14 mouse cellular contexts compared by ENCODE assay signal in genomic region chr11:75592612-75593011, GRCm38 (mm10). TPM values are rescaled to one million over a fixed set of nuclear protein-coding genes. Genes with fewer than 3 reads are reported as not detected.
DNase-seq lines count a peak whose midpoint lies in the region; ATAC-seq and TF ChIP-seq lines count a peak whose summit lies in the region.
"Had no signal": no experiment of that assay in that cellular context is flagged by ENCODE, and none has a peak within 500 bp of the region (broad histone marks: within the 10 kb centered on the region; RNA-seq: fewer than 3 reads in every experiment).

No protein-coding gene starts in this region.

- DNase-seq in gastrocnemius, adult 2 months, result peak; percentile 54
- no peak for DNase-seq in gastrocnemius, adult 18-20 months (ENCODE audit: low spot score)
- DNase-seq in 3134 (ENCODE audit: extremely low read depth, insufficient read length, low spot score), result peak; percentile 54
- no peak for DNase-seq in liver, postnatal 0 days
- no peak for DNase-seq in forebrain, embryonic 11.5 days (ENCODE audit: low spot score)
- DNase-seq in cerebellum, adult 11 months, result no peak
- no peak for DNase-seq in frontal cortex, adult 2 months (ENCODE audit: extremely low spot score in 1 of 2, low spot score in 1 of 2)
- DNase-seq: cerebellum, adult 9-11 months; heart, postnatal 10 days; kidney, adult 11 months; layer of hippocampus, postnatal 36 days; right cerebral cortex, postnatal 14 days had no signal

- no peak for ATAC-seq in liver, postnatal 0 days
- ATAC-seq in forebrain, embryonic 11.5 days (replicated peaks; ENCODE audit: low FRiP score), result no peak
- ATAC-seq: CD4-positive, CD25-positive, alpha-beta regulatory T cell, adult 4 months had no signal

- intact Hi-C loops in gastrocnemius, adult 2 months (cut with DNase I), result no loop called here

- WGBS in liver, postnatal 0 days (ENCODE audit: insufficient replicate concordance), result 50% methylated on average over 5 of the region's 5 CpGs
- 88% methylated on average over 5 of the region's 5 CpGs for WGBS in forebrain, embryonic 11.5 days

- TF ChIP-seq CTCF in gastrocnemius, adult 2 months (IDR thresholded peaks at IDR 0.05), result no peak
- TF ChIP-seq CTCF in bone marrow macrophage, adult 2 months (IDR thresholded peaks at IDR 0.05; ENCODE audit: low read depth, low read length), result no peak
- TF ChIP-seq CTCF in liver, postnatal 0 days (IDR thresholded peaks at IDR 0.05; ENCODE audit: low read depth), result no peak

- peak overlapping the region; percentile 44 for H3K27ac ChIP-seq in gastrocnemius, adult 2 months
- peak overlapping the region; percentile 86 for H3K27ac ChIP-seq in bone marrow macrophage, adult 2 months (ENCODE audit: insufficient read depth, low read depth, low read length)
- H3K27ac ChIP-seq in liver, postnatal 0 days (ENCODE audit: low read depth), result peak overlapping the region; percentile 36
- no peak overlapping the region for H3K27ac ChIP-seq in forebrain, embryonic 11.5 days (ENCODE audit: low read depth, low read length)

- H3K4me1 ChIP-seq in bone marrow macrophage, adult 2 months (ENCODE audit: control insufficient read depth, insufficient read depth, low read length), result peaks cover 73% of the 10 kb centered on the region
- peaks cover 42% of the 10 kb centered on the region for H3K4me1 ChIP-seq in liver, postnatal 0 days (ENCODE audit: insufficient read depth)
- H3K4me1 ChIP-seq in forebrain, embryonic 11.5 days (replicated peaks; ENCODE audit: control insufficient read depth, insufficient read depth, low read length), result peaks cover 3% of the 10 kb centered on the region; the same call in 1 of the 2 replicates

- TF ChIP-seq EP300 in liver, postnatal 0 days (IDR thresholded peaks at IDR 0.05; ENCODE audit: low read depth), result no peak

- no peak for TF ChIP-seq POLR2A in bone marrow macrophage, adult 2 months (IDR thresholded peaks at IDR 0.05; ENCODE audit: borderline replicate concordance, low read depth, low read length)

- H3K9ac ChIP-seq in liver, postnatal 0 days (replicated peaks), result no peak overlapping the region
- H3K9ac ChIP-seq in forebrain, embryonic 11.5 days (ENCODE audit: low read length), result no peak overlapping the region

- no peak overlapping the region; the same call in 1 of the 2 replicates for H3K4me2 ChIP-seq in liver, postnatal 0 days (ENCODE audit: low read depth, low read length)
- H3K4me2 ChIP-seq in forebrain, embryonic 11.5 days (ENCODE audit: low read depth, low read length, severe bottlenecking), result no peak overlapping the region

- peaks cover 16% of the 10 kb centered on the region for H3K36me3 ChIP-seq in liver, postnatal 0 days (replicated peaks; ENCODE audit: insufficient read depth, low read length)
- H3K36me3 ChIP-seq in forebrain, embryonic 11.5 days (ENCODE audit: control insufficient read depth, insufficient read depth, low read length), result no peaks in the 10 kb centered on the region; the same call in none of the 2 replicates

- H3K27me3 ChIP-seq in liver, postnatal 0 days (ENCODE audit: insufficient read depth, low read length), result no peaks in the 10 kb centered on the region
- H3K27me3 ChIP-seq in forebrain, embryonic 11.5 days (ENCODE audit: control insufficient read depth, insufficient read depth, low read length), result no peaks in the 10 kb centered on the region

- no peak overlapping the region for H3K4me3 ChIP-seq in gastrocnemius, adult 2 months
- H3K4me3 ChIP-seq in bone marrow macrophage, adult 2 months (ENCODE audit: insufficient read depth, low read length), result peak overlapping the region; percentile 35; the same call in 1 of the 2 replicates
- no peak overlapping the region for H3K4me3 ChIP-seq in liver, postnatal 0 days (ENCODE audit: low read depth, low read length)
- H3K4me3 ChIP-seq in forebrain, embryonic 11.5 days (ENCODE audit: low read depth, low read length), result no peak overlapping the region

- no peaks in the 10 kb centered on the region for H3K9me3 ChIP-seq in liver, postnatal 0 days (ENCODE audit: low read length)
- H3K9me3 ChIP-seq in forebrain, embryonic 11.5 days (ENCODE audit: control insufficient read depth, low read length), result no peaks in the 10 kb centered on the region

RNA-seq across cellular contexts. Expression of gene Pitpna, which starts 4.7 kb away (rescaled TPM):
- total RNA-seq in gastrocnemius, adult 2 months (2021), result 100 to 1,000 TPM; 151 to 206 TPM
- total RNA-seq in gastrocnemius, adult 18-20 months (2021), result 100 to 1,000 TPM; 168 to 172 TPM
- polyA plus RNA-seq in bone marrow macrophage, adult 2 months (2012; ENCODE audit: insufficient read depth, insufficient read length, missing spikeins), result 512 TPM in 2 replicates
- 30.1 and 36.7 TPM in 2 replicates for polyA plus RNA-seq in liver, postnatal 0 days (2015; fragmentation: Nextera tagmentation; extraction: Ambion mirVana)
- polyA plus RNA-seq in forebrain, embryonic 11.5 days (2014; fragmentation: Nextera tagmentation; extraction: Ambion mirVana), result 79.5 and 88.5 TPM in 2 replicates
- polyA plus RNA-seq in frontal cortex, adult 2 months (2012; rRNA removed), result 221 and 251 TPM in 2 replicates

RNA-seq across cellular contexts. Expression of gene Inpp5k, which starts 38.2 kb away (rescaled TPM):
- 10 to 100 TPM; 25.9 to 27.4 TPM for total RNA-seq in gastrocnemius, adult 2 months (2021)
- 10 to 100 TPM; 24.6 to 25.0 TPM for total RNA-seq in gastrocnemius, adult 18-20 months (2021)
- polyA plus RNA-seq in bone marrow macrophage, adult 2 months (2012; ENCODE audit: insufficient read depth, insufficient read length, missing spikeins), result 85.4 and 101 TPM in 2 replicates
- polyA plus RNA-seq in liver, postnatal 0 days (2015; fragmentation: Nextera tagmentation; extraction: Ambion mirVana), result 16.7 TPM in 2 replicates
- 20.8 and 24.6 TPM in 2 replicates for polyA plus RNA-seq in forebrain, embryonic 11.5 days (2014; fragmentation: Nextera tagmentation; extraction: Ambion mirVana)
- 57.2 and 66.7 TPM in 2 replicates for polyA plus RNA-seq in frontal cortex, adult 2 months (2012; rRNA removed)

RNA-seq across cellular contexts. Expression of gene Myo1c, which starts 57.7 kb away (rescaled TPM):
- total RNA-seq in gastrocnemius, adult 2 months (2021), result 10 to 100 TPM; 34.1 to 43.9 TPM
- 10 to 100 TPM; 32.6 to 40.7 TPM for total RNA-seq in gastrocnemius, adult 18-20 months (2021)
- 77.3 and 90.4 TPM in 2 replicates for polyA plus RNA-seq in bone marrow macrophage, adult 2 months (2012; ENCODE audit: insufficient read depth, insufficient read length, missing spikeins)
- polyA plus RNA-seq in liver, postnatal 0 days (2015; fragmentation: Nextera tagmentation; extraction: Ambion mirVana), result 19.4 and 22.4 TPM in 2 replicates
- polyA plus RNA-seq in forebrain, embryonic 11.5 days (2014; fragmentation: Nextera tagmentation; extraction: Ambion mirVana), result 13.8 and 15.1 TPM in 2 replicates
- 15.8 and 19.3 TPM in 2 replicates for polyA plus RNA-seq in frontal cortex, adult 2 months (2012; rRNA removed)

Comparison
In these comparisons a context has a peak if more than half of its experiments do, and no peak if none do; other contexts are left out.
1. DNase-seq: peak in gastrocnemius, adult 2 months (single experiment) and 3134 (single experiment); none in gastrocnemius, adult 18-20 months (single experiment), liver, postnatal 0 days (single experiment), forebrain, embryonic 11.5 days (single experiment), cerebellum, adult 11 months (single experiment) and frontal cortex, adult 2 months (0 of 2).